Mouse (Mus musculus): Measurements from ENCODE around the gene Nxph4. TPM values are rescaled to one million over a fixed set of nuclear protein-coding genes. Genes with fewer than 3 reads are reported as not detected.

Nxph4 gene
- polyA plus RNA-seq, 1 experiment from 2014 or later = 1.8 TPM

DNA sequence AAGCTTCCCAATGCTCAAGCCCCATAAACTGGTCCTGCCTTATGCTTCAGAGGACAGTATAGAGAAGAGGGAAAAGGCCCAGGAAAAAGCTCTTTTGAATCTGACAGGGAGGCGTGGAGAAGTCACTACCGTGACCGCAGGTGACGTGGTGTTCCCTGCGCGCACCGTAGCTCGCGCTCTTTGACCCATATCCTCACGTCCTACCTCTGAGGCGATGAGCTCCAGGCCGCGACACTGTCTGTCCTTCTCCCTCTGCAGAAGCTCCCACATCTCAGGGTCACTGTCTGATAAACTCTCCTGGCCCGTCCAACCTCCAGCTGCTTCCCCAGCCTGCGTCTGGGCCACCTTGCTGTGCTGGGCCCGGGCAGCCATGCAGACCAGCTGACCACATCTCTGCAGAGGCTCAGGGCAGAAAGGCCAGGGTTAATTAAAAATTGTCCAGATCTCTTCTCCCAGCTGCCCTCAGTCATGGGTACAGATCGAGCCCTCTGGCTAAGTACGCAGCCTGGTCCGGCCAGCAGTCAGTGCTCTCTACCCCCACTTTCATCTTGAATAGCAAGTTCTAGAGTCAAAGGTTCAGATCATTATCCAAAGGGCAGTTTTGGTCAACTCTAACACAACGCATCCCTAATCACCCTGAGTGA lies 13.5 kb downstream of the Nxph4 start:
- peaks cover 30% of the 10 kb centered on the region for H3K36me3 ChIP-seq (ENCODE audit: control insufficient read depth, insufficient read depth, low read length)
- H3K9me3 ChIP-seq (ENCODE audit: control insufficient read depth, low read length) = no peaks in the 10 kb centered on the region; the same call in 1 of the 2 replicates
- 79% methylated on average over 20 of the region's 20 CpGs for WGBS
- no peak overlapping the region for H3K27ac ChIP-seq (ENCODE audit: low read length)
- H3K4me3 ChIP-seq (ENCODE audit: low read length) = peak overlapping the region; percentile 56
- peaks cover 25% of the 10 kb centered on the region for H3K27me3 ChIP-seq (ENCODE audit: control insufficient read depth, insufficient read depth, low read depth, low read length)
- H3K4me2 ChIP-seq (ENCODE audit: low read depth, low read length) = peak overlapping the region; percentile 62
- ATAC-seq (ENCODE audit: low read depth) = no peak
- H3K9ac ChIP-seq (ENCODE audit: low read length) = peak overlapping the region; percentile 57
- H3K4me1 ChIP-seq (replicated peaks; ENCODE audit: control insufficient read depth, insufficient read depth, low read length) = peaks cover 27% of the 10 kb centered on the region

GRCm38 (mm10) chr10:127519903-127520713 lies 14.3 kb downstream of the Nxph4 start:
- Histone ChIP-seq H3K4me1 (replicated peaks; ENCODE audit: control insufficient read depth, insufficient read depth, low read length) (peaks cover 33% of the 10 kb centered on the region), H3K9ac (ENCODE audit: low read length) (no peak overlapping the region), H3K9me3 (ENCODE audit: control insufficient read depth, low read length) (no peaks in the 10 kb centered on the region; the same call in 1 of the 2 replicates), H3K4me2 (ENCODE audit: low read depth, low read length) (no peak overlapping the region), H3K4me3 (ENCODE audit: low read length) (no peak overlapping the region), H3K27ac (ENCODE audit: low read length) (no peak overlapping the region), H3K36me3 (ENCODE audit: control insufficient read depth, insufficient read depth, low read length) (peaks cover 30% of the 10 kb centered on the region), H3K27me3 (ENCODE audit: control insufficient read depth, insufficient read depth, low read depth, low read length) (peaks cover 23% of the 10 kb centered on the region)
- no peak for ATAC-seq (ENCODE audit: low read depth)
- WGBS = 93% methylated on average over 37 of the region's 37 CpGs

GRCm38 (mm10) chr10:127519041-127519701 lies 15.2 kb downstream of the Nxph4 start:
- Histone ChIP-seq H3K27ac (ENCODE audit: low read length) (no peak overlapping the region), H3K9me3 (ENCODE audit: control insufficient read depth, low read length) (no peaks in the 10 kb centered on the region; the same call in 1 of the 2 replicates), H3K4me1 (replicated peaks; ENCODE audit: control insufficient read depth, insufficient read depth, low read length) (peaks cover 40% of the 10 kb centered on the region), H3K36me3 (ENCODE audit: control insufficient read depth, insufficient read depth, low read length) (peaks cover 30% of the 10 kb centered on the region), H3K9ac (ENCODE audit: low read length) (no peak overlapping the region), H3K27me3 (ENCODE audit: control insufficient read depth, insufficient read depth, low read depth, low read length) (peaks cover 16% of the 10 kb centered on the region), H3K4me2 (ENCODE audit: low read depth, low read length) (no peak overlapping the region), H3K4me3 (ENCODE audit: low read length) (no peak overlapping the region)
- no peak for ATAC-seq (ENCODE audit: low read depth)
- WGBS = 92% methylated on average over 25 of the region's 26 CpGs

- Histone ChIP-seq H3K27me3 (ENCODE audit: control insufficient read depth, insufficient read depth, low read depth, low read length) (peaks cover 14% of the 10 kb centered on the region; the same call in 1 of the 2 replicates), H3K4me3 (ENCODE audit: low read length) (no peak overlapping the region), H3K27ac (ENCODE audit: low read length) (no peak overlapping the region), H3K4me2 (ENCODE audit: low read depth, low read length) (no peak overlapping the region), H3K4me1 (replicated peaks; ENCODE audit: control insufficient read depth, insufficient read depth, low read length) (peaks cover 51% of the 10 kb centered on the region), H3K36me3 (ENCODE audit: control insufficient read depth, insufficient read depth, low read length) (peaks cover 30% of the 10 kb centered on the region), H3K9me3 (ENCODE audit: control insufficient read depth, low read length) (no peaks in the 10 kb centered on the region; the same call in 1 of the 2 replicates), H3K9ac (ENCODE audit: low read length) (no peak overlapping the region)
- 95% methylated on average over 22 of the region's 22 CpGs for WGBS
- no peak for ATAC-seq (ENCODE audit: low read depth)
These were observed 16.4 kb downstream of the Nxph4 start for GRCm38 (mm10) chr10:127517941-127518340.

GRCm38 (mm10) chr10:127516576-127517260 lies 17.6 kb downstream of the Nxph4 start:
- Histone ChIP-seq H3K4me1 (replicated peaks; ENCODE audit: control insufficient read depth, insufficient read depth, low read length) (peaks cover 59% of the 10 kb centered on the region), H3K4me2 (ENCODE audit: low read depth, low read length) (peak overlapping the region; percentile 50), H3K9me3 (ENCODE audit: control insufficient read depth, low read length) (no peaks in the 10 kb centered on the region; the same call in 1 of the 2 replicates), H3K27ac (ENCODE audit: low read length) (peak overlapping the region; percentile 87), H3K36me3 (ENCODE audit: control insufficient read depth, insufficient read depth, low read length) (peaks cover 30% of the 10 kb centered on the region), H3K27me3 (ENCODE audit: control insufficient read depth, insufficient read depth, low read depth, low read length) (peaks cover 16% of the 10 kb centered on the region; the same call in 1 of the 2 replicates), H3K9ac (ENCODE audit: low read length) (peak overlapping the region; percentile 63), H3K4me3 (ENCODE audit: low read length) (peak overlapping the region; percentile 37; the same call in 1 of the 2 replicates)
- WGBS = 13% methylated on average over 30 of the region's 30 CpGs
- ATAC-seq (ENCODE audit: low read depth) = peak; percentile 70

DNA sequence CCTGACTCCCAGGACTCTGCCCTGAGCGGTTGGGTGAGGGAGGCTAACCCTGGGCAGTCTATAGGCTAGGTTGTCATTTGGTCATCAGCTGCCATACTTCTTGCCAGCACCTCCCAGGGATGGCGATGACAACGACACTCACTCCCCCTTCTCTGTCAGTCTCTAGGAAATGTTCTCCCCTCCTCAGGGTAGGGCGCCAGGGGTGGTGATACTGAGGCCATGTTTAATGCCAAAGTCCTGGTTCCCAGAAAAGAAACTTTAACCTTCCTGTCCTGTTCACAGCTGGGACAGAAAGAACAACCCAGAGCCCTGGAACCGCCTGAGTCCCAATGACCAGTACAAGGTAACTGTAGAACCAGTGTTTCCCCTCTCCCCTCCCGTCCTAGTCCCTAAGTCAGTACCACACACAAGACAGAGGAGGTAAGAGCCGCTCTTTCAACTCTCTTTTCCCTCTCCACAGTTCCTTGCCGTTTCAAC lies 18.3 kb downstream of the Nxph4 start:
- Histone ChIP-seq H3K4me1 (replicated peaks; ENCODE audit: control insufficient read depth, insufficient read depth, low read length) (peaks cover 59% of the 10 kb centered on the region), H3K9ac (ENCODE audit: low read length) (peak overlapping the region; percentile 63)
- ATAC-seq (ENCODE audit: low read depth) = no peak

DNA sequence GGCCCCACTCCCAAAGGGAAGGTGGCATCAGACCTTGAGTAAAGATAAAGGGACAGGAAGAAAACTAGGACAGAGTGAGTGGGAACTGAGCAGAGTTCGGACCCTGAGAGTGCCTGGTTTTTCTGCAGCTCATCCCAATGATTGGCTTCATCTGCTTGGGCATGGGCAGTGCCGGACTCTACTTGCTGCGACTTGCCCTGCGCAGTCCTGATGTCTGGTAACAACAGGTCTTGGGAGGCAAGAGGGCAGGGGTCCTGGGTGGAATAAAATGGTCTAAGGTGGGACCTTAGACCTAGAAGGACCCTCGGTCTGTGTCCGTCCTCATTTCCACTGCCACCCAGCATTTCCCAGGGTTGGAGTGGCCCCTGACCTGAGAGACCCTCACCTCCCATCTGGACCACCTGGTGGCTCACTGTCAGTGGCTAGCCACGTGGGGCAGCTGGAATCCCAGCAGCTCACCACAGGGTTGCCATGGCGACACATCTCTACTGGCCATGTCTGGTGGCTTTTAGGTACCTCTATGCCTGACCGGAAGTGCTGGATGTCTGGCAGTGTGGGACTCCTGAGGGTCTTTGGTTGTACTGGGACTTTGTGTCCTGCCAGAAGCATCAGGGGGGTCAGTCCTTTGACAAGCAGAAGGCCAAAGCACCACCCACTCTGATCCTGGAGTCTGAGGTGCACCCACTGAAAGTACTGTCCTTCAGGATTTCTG lies 18.9 kb downstream of the Nxph4 start:
- H3K4me3 ChIP-seq (ENCODE audit: low read length) = peak overlapping the region; percentile 37
- H3K27ac ChIP-seq (ENCODE audit: low read length) = peak overlapping the region; percentile 87
- 37% methylated on average over 9 of the region's 9 CpGs for WGBS
- H3K4me1 ChIP-seq (replicated peaks; ENCODE audit: control insufficient read depth, insufficient read depth, low read length) = peaks cover 56% of the 10 kb centered on the region
- peaks cover 29% of the 10 kb centered on the region for H3K27me3 ChIP-seq (ENCODE audit: control insufficient read depth, insufficient read depth, low read depth, low read length)
- ATAC-seq (ENCODE audit: low read depth) = no peak
- peak overlapping the region; percentile 50 for H3K4me2 ChIP-seq (ENCODE audit: low read depth, low read length)
- H3K9ac ChIP-seq (ENCODE audit: low read length) = peak overlapping the region; percentile 41
- no peaks in the 10 kb centered on the region; the same call in 1 of the 2 replicates for H3K9me3 ChIP-seq (ENCODE audit: control insufficient read depth, low read length)
- H3K36me3 ChIP-seq (ENCODE audit: control insufficient read depth, insufficient read depth, low read length) = peaks cover 29% of the 10 kb centered on the region

More for the DNA sequence above, 18.3 kb downstream of the Nxph4 start:
- Histone ChIP-seq H3K9me3 (ENCODE audit: control insufficient read depth, low read length) (no peaks in the 10 kb centered on the region; the same call in 1 of the 2 replicates), H3K27ac (ENCODE audit: low read length) (peak overlapping the region; percentile 87), H3K36me3 (ENCODE audit: control insufficient read depth, insufficient read depth, low read length) (peaks cover 30% of the 10 kb centered on the region), H3K4me3 (ENCODE audit: low read length) (peak overlapping the region; percentile 37; the same call in 1 of the 2 replicates), H3K27me3 (ENCODE audit: control insufficient read depth, insufficient read depth, low read depth, low read length) (peaks cover 23% of the 10 kb centered on the region), H3K4me2 (ENCODE audit: low read depth, low read length) (peak overlapping the region; percentile 50)
- 21% methylated on average over 8 of the region's 8 CpGs for WGBS

GRCm38 (mm10) chr10:127514764-127515163 lies 19.6 kb downstream of the Nxph4 start, which contains the start of gene Ndufa4l2:
Gene Ndufa4l2 (plus strand): TSS chr10:127514967.
- H3K27ac ChIP-seq (ENCODE audit: low read length) = peak within 1 kb of the TSS; percentile 87
- peaks cover 35% of the 10 kb centered on the region for H3K27me3 ChIP-seq (ENCODE audit: control insufficient read depth, insufficient read depth, low read depth, low read length)
- no peaks in the 10 kb centered on the region; the same call in 1 of the 2 replicates for H3K9me3 ChIP-seq (ENCODE audit: control insufficient read depth, low read length)
- peaks cover 22% of the 10 kb centered on the region for H3K36me3 ChIP-seq (ENCODE audit: control insufficient read depth, insufficient read depth, low read length)
- H3K4me3 ChIP-seq (ENCODE audit: low read length) = peak within 1 kb of the TSS; percentile 37
- peaks cover 56% of the 10 kb centered on the region for H3K4me1 ChIP-seq (replicated peaks; ENCODE audit: control insufficient read depth, insufficient read depth, low read length)
- ATAC-seq (ENCODE audit: low read depth) = no peak
- WGBS = 16% methylated on average over 6 of the region's 6 CpGs
- peak within 1 kb of the TSS; percentile 50 for H3K4me2 ChIP-seq (ENCODE audit: low read depth, low read length)
- H3K9ac ChIP-seq (ENCODE audit: low read length) = peak within 1 kb of the TSS; percentile 41
